Mouse (Mus musculus) C2C12 (cell line): ENCODE data around the gene Tufm.

Experiments
- CTCF ChIP-seq: IDR thresholded peaks from one replicate; pipeline ENCODE4 v1.5.1; 2011; ENCODE audit not compliant: control insufficient read depth, insufficient read depth, insufficient read length
- MAX ChIP-seq: IDR thresholded peaks from one replicate; pipeline ENCODE4 v1.6.1; 2011; ENCODE audit warnings: mild to moderate bottlenecking, control low read depth

DNA sequence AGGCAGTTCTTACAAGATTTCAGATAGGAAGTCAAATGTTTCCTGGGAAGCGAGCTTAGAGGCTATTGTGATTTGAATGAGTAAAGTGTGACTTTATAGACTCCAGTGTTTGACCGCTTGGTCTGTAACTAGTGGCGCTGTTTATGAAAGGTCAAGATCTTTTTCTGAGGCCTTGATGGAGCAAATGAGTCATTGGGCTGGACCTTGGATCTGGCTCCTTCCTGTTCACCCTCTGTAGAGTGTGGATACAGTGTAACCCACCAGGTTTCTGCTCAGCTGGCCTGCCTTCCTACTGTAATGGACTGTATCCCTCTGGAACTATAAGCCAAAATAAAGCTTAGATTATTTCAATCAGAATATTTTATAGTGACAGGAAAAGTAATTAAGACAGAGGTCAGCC lies 24.1 kb downstream of the Tufm start:
- no peak for TF ChIP-seq CTCF
- no peak for TF ChIP-seq MAX
